Mouse (Mus musculus): ENCODE measurements around the gene Atf7. TPM values are rescaled to one million over a fixed set of nuclear protein-coding genes. Genes with fewer than 3 reads are reported as not detected.
A peak's percentile ranks its signal among the peaks of the same experiment; 100 is the strongest.
"Not testable (repeated sequence)": the region's sequence is repeated elsewhere in the genome, so short reads cannot be mapped to it uniquely, and the experiment has no call there.

Atf7 gene
- 10 to 100 TPM; 45.9 to 56.2 TPM for total RNA-seq (2021)

GRCm38 (mm10) chr15:102624970-102625686, at the start of gene Atf7, which contains the start of gene Gm28047:
TSS of gene Atf7 (minus strand) at chr15:102625464.
TSS of gene Gm28047 (minus strand) at chr15:102625067.
- DNase-seq (ENCODE audit: low spot score): peak; percentile 98
- intact Hi-C loops (cut with DNase I): loop anchor here (2.0 to 5.0 kb wide), 3 partner anchors 32 to 63 kb away; no protein-coding TSS in a partner anchor

DNA sequence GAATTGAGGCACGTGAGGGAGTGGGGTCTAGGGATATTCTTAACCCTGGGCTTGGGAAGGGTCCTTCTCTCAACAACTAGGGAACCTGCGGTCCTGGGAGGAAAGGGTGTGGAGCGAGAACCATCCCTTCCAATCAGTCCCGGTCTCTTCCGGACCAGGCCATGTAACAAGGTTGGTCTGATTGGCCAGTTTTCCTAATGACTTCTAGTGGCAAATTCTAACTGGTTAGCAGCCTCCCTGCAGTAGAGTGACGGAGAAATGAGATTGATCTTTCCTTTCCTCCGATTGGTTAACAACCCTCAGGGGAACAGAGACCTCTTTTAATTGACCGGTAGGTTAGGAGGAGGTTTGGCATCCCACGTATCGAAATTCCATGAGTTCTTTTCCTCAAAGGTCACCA, 48.3 kb upstream of the Atf7 start:
- peak; percentile 61 for DNase-seq (ENCODE audit: low spot score)
- intact Hi-C loops (cut with DNase I): no loop called here

DNA sequence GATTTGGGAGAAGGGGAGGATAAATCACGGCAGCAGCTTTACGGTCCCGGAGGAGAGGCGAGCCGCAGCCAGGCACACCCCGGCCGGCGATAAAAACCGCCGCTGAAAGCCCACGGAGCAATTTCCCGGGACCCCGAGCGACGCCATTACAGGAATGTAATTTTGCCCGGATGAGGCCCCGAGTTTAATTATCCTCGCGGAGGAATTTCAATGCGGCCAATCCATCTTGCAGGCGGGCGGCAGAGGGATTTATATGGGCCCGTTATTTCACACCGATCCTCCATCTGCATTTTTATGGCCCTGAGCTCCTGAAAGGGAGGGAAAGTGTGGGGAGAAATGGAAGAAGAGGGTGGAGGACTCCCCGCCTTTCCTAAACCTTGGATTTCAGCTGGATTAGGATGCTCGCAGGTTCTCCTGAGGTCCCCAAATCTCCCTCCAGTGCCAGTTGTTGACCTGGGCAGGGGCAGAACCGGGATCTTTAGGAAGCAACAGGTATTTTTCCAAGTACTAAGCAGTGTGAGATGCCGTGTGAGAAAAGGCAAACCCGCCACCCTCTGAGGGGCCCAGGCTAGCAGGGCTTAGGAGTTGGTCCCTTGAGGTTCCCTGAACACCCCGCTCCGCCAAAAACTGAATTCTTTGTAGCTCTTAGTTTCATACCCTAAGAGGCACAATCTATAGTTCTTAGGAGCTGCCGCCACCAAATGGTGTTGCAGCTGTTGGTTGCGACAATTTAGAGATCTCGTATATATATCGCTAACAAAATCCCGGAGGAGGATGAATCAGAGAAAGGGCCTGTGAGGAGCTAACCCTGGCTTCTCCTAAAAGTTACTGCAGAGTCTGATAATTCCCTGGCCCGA, 47.2 kb upstream of the Atf7 start, which contains the start of gene Atp5g2:
TSS of gene Atp5g2 (minus strand) at position 138 of the 857 bp plus-strand sequence.
- peak; percentile 20 for DNase-seq (ENCODE audit: low spot score)
- intact Hi-C loops (cut with DNase I): no loop called here

DNA sequence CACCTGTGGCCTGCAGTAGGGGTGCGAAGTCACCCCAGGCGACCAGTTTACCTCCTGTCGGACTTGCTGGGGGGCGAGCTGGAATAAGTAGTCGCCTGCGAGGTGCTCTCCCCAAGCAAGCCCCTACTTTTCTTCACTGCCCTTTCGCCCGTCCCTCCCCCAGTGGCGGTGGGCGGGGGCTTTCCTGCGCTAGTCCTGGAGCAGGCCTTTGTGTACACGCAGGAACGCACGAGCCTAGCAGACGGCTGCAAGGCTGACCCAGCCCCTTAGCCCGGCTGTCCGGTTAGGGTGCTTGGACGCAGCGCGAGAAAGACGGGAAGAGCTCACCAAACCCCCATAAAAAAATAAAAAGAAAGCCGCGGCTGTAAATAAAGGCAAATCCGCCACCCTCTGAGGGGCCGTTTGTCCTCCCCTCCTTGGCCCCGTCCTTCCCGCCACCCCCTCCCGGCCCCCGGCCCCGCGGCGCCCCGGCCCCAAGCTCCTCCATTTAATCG, 46.5 kb upstream of the Atf7 start:
- DNase-seq (ENCODE audit: low spot score): peak; percentile 83
- intact Hi-C loops (cut with DNase I): loop anchor here (2.0 kb wide), 1 partner anchor 47 kb away; the partner anchor contains the start of genes Atf7 and Gm28047

DNA sequence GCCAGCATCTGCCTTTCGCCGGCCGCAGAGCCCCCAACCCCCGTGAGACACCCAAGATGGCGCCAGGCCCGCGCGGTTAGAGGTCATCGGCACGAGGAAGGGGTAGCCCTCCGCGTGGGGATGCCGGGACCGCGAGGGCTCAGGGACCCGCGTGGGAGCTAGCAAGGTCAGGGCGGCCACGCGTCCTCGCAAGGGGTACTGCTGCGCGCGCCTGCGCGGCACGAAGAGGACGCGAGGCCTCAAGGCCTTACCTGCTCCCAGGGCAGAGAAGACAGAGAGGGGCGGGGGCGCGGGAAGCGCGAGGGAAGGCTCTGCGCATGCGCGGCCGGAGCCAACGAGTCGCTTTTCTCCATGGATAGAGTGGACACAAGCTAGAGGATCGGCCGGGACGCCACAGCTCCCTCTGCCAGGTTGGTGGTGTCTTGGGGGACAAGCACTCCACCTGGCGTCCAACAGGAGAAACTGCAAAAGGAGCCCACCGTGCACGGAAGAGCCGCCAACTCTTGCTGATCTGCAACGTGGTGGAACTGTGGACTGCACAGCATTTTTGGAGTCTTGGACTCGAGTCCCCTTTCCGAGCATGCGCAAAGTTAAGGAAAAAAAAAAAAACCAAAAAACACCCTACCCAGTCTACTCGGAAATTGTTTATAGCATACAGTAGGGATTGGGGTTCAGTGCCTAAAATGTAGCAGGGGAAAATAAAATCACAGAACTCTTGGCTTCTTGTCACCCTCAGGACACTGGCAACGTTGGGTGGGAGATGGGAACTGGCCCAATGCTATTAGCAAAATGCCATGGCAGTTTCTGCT, 45.7 kb upstream of the Atf7 start:
- intact Hi-C loops (cut with DNase I): loop anchor here (2.0 kb wide), 1 partner anchor 46 kb away; the partner anchor contains the start of genes Atf7 and Gm28047
- peak; percentile 96 for DNase-seq (ENCODE audit: low spot score)

GRCm38 (mm10) chr15:102670281-102670680, 45.0 kb upstream of the Atf7 start:
- no peak for DNase-seq (ENCODE audit: low spot score)
- intact Hi-C loops (cut with DNase I): loop anchor here (2.0 kb wide), 1 partner anchor 45 kb away; the partner anchor contains the start of genes Atf7 and Gm28047

DNA sequence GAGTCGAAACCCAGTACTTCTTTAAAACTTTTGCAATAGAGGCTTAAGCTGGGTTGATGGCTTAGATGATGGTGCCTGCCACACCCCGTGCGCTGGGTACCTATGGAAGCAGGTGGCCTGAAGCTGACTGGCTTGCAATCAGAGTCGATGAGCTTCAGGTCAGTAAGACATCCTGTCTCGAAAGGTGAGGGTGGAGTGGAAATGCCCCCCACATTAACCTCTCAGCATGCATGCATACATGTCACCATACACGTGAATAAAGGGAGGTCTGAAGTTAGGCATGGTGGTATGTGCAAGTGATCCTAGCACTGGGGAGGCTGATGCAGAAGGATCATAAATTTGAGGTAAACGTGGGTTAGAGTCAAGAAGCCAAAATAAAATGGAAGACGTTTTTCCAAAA, 44.3 kb upstream of the Atf7 start:
- intact Hi-C loops (cut with DNase I): loop anchor here (5.0 kb wide), 2 partner anchors 77 to 112 kb away; no protein-coding TSS in a partner anchor
- no peak for DNase-seq (ENCODE audit: low spot score)

DNA sequence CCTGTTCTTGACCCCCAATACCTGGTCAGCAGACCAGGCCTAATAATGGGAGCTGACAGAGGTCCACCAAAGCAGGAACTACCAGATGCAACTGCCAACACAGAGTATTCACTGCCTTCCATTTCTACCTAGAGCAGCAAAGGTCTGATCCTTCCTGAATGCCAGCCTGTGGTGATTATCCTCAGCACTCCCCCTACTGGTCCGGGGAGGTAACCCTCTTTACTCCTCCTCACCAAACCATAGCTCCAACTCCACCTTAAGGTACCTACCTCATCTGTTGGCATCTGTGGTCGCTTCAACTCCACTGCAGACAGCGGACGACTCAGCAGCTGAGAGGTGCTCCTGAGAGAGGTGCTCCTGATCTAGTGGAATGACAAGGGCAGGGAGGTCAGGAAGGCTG, 40.2 kb upstream of the Atf7 start:
- no peak for DNase-seq (ENCODE audit: low spot score)
- intact Hi-C loops (cut with DNase I): loop anchor here (5.0 kb wide), 2 partner anchors 73 to 108 kb away; no protein-coding TSS in a partner anchor

DNA sequence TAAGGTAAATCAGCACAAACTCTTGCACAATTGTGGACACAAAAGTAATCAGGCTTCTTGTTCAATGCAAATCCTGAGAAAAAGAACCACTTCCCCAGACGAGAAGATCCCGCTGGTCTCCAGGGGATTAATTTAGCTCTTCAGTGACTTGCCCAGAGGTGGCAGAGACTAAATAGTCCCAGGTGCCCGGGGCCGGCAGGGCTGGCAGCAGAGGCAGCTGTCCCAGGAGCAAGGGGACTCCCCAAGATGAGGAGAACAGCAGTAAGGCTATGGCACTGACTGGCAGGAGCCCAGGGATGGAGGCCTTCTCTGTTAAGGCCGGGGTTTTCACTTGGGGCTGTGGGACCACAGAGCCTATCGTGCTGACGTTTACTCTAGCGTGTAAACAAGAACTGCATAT, 38.6 kb upstream of the Atf7 start:
- intact Hi-C loops (cut with DNase I): no loop called here
- no peak for DNase-seq (ENCODE audit: low spot score)

GRCm38 (mm10) chr15:102662601-102663000, 37.3 kb upstream of the Atf7 start:
- intact Hi-C loops (cut with DNase I); DNase-seq (ENCODE audit: low spot score): not testable (repeated sequence)

DNA sequence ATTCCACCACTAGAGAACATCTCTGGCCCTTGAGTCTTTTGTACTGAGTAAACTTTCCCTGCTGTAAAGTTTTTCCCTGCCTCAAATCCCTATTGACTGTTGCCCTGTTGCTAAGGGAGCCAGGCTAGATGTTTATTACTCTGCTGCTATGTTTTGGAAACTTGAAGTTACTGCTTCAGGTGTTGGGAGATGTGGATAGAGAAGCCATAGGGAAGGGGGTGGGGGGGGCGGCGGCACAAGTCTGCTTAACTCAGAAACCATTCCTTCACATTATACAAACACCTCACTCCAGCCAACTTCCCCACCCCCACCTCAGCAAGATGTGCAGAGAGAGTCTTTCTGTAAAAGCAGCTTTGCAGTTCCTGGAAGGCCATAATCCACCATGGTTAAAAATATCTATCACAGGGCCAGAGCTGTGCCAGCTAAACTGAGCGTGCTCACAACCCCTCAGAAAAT, 32.7 kb upstream of the Atf7 start:
- DNase-seq (ENCODE audit: low spot score): no peak
- intact Hi-C loops (cut with DNase I): loop anchor here (5.0 kb wide), 1 partner anchor 36 kb away; no protein-coding TSS in a partner anchor

DNA sequence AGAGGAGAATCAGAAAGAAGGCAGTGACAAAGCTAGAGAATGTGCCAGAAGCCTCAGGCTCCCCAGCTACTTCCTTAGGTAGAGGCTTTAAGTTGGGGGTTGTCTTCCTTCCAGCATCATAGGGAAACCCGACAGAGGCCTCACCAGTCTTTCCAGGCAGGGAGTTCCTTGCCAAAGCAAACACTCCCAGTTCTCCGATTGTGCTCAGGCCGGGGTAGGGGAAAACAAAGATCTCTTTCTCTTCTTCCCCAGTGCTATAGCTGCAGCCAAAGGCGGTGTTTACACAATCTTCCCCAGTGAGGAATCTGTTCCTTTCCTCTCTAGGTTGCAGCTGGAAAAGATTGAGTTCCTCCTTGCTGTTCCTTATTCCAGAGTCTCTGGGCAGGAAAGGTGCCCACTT, 31.4 kb upstream of the Atf7 start:
- intact Hi-C loops (cut with DNase I): loop anchor here (5.0 kb wide), 1 partner anchor 34 kb away; no protein-coding TSS in a partner anchor
- peak; percentile 29 for DNase-seq (ENCODE audit: low spot score)

GRCm38 (mm10) chr15:102651928-102652660, 26.8 kb upstream of the Atf7 start:
- DNase-seq (ENCODE audit: low spot score); intact Hi-C loops (cut with DNase I): not testable (repeated sequence)

GRCm38 (mm10) chr15:102651107-102651506, 25.8 kb upstream of the Atf7 start:
- intact Hi-C loops (cut with DNase I): no loop called here
- no peak for DNase-seq (ENCODE audit: low spot score)

DNA sequence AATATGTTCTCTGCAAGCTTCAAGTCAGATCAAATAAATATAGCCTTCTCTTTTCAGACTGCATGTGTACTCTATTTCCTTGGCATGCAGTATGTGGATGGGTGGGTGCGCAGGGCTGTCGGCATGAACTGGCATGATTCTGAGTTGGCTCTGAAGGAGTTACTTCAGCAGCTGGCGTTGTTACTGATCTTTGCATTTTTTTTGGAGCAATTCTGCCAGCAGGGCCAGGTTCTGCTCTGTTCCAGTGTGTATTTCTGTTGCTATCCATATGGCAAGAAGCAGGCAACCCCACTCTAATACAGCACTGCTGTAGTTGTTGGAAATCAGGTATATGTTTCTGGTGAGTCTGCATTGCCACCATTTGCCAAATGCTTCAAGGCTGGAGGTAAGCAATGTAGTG, 10.6 kb upstream of the Atf7 start:
- intact Hi-C loops (cut with DNase I): no loop called here
- DNase-seq (ENCODE audit: low spot score): no peak

DNA sequence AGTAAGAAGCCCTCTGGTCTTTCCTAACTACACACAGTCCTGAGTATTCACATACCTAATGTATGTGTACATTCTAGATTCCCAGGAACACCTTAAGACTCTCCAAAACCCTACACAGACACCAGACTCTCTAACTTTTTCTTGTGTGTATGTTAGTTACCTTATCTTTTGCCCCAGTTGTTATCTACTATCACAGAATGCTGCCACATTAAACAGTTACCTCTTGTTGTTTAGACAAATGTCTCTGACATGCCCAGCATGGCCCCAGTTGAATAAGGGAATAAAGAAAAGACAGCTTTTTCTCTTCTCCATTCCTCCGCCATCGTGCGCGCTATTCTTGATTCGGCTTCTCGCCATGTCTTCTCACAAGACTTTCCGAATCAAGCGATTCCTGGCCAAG, 9.4 kb upstream of the Atf7 start:
- intact Hi-C loops (cut with DNase I): no loop called here

DNA sequence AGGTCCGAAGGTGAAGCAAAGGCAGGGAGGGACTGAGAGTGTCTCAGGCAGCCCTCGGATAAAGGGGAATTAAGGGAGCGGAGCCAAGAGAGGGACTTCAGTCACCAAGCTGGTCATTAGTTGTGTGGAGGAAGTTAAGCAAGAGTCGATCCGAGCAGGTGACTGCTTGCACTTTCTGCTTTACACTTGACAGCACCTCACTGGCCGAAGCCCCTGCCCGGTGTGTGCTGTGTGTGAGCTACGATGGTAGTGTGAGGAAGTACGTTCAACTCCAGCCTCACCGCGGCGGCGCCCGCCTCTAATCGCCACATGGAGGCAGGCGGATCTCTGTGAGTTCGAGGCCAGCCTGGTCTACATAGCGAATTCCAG, 407 bp upstream of the Atf7 start:
- intact Hi-C loops (cut with DNase I): loop anchor here (2.0 kb wide), 1 partner anchor 45 kb away; no protein-coding TSS in a partner anchor
- no peak for DNase-seq (ENCODE audit: low spot score)

More for the DNA sequence above, 9.4 kb upstream of the Atf7 start:
- no peak for DNase-seq (ENCODE audit: low spot score)

GRCm38 (mm10) chr15:102624291-102624969, 834 bp downstream of the Atf7 start:
- DNase-seq (ENCODE audit: low spot score): peak; percentile 9
- intact Hi-C loops (cut with DNase I): loop anchor here (2.0 to 5.0 kb wide), 3 partner anchors 33 to 62 kb away; no protein-coding TSS in a partner anchor
